Mouse (Mus musculus) liver, postnatal 0 days (tissue): ENCODE measurements around the gene Slc9a6. TPM values are rescaled to one million over a fixed set of nuclear protein-coding genes. Genes with fewer than 3 reads are reported as not detected.

Experiments used
- ATAC-seq: fragments of 200-750 bp; cut with Nextera tagmentation; 2 replicates; pipeline ENCODE4 v1.8.0; 2017; ENCODE audit warnings: mild to moderate bottlenecking, moderate library complexity
- DNase-seq: peaks from one replicate; pipeline ENCODE4 v3.0.0-alpha.2; 2016
- H3K27ac ChIP-seq: fragments of 300-500 bp; sonication (generic); 2 replicates; pipeline ENCODE4 v1.5.1; 2014; ENCODE audit warnings: antibody characterized with exemption, moderate library complexity, mild to moderate bottlenecking, low read depth
- H3K27me3 ChIP-seq: fragments of 300-500 bp; sonication (generic); 2 replicates; pipeline ENCODE4 v1.6.1; 2014; ENCODE audit warnings: low read length, control low read depth, mixed read lengths; ENCODE audit not compliant: insufficient read depth
- H3K36me3 ChIP-seq: fragments of 300-500 bp; sonication (generic); replicated peaks from 2 replicates; pipeline ENCODE4 v1.6.1; 2014; ENCODE audit warnings: mild to moderate bottlenecking, control low read depth, low read length, moderate library complexity, mixed read lengths; ENCODE audit not compliant: insufficient read depth
- H3K4me1 ChIP-seq: fragments of 300-500 bp; sonication (generic); 2 replicates; pipeline ENCODE4 v1.6.1; 2014; ENCODE audit warnings: antibody characterized with exemption, mild to moderate bottlenecking, control low read depth; ENCODE audit not compliant: insufficient read depth
- H3K4me2 ChIP-seq: fragments of 300-500 bp; sonication (generic); 2 replicates; pipeline ENCODE4 v1.6.1; 2014; ENCODE audit warnings: low read depth, mild to moderate bottlenecking, low read length, moderate library complexity, mixed read lengths
- H3K4me3 ChIP-seq: fragments of 300-500 bp; sonication (generic); 2 replicates; pipeline ENCODE4 v1.5.1; 2014; ENCODE audit warnings: low read depth, low read length
- H3K9ac ChIP-seq: fragments of 300-500 bp; sonication (generic); replicated peaks from 2 replicates; pipeline ENCODE4 v1.6.1; 2014; ENCODE audit warnings: mild to moderate bottlenecking, moderate library complexity
- H3K9me3 ChIP-seq: fragments of 300-500 bp; sonication (generic); 2 replicates; pipeline ENCODE4 v1.6.1; 2016; ENCODE audit warnings: mild to moderate bottlenecking, control low read depth, low read length, mixed read lengths
- CTCF ChIP-seq: sonication (generic); IDR thresholded peaks from 2 replicates; pipeline ENCODE4 v1.5.1; 2016; ENCODE audit warnings: antibody characterized with exemption, low read depth
- EP300 ChIP-seq: IDR thresholded peaks from 2 replicates; pipeline ENCODE4 v1.6.1; 2016; ENCODE audit warnings: antibody characterized with exemption, low read depth, mild to moderate bottlenecking
- WGBS: fragments of 180-500 bp; shearing (Covaris S2); extraction: QIAGEN DNeasy Blood & Tissue Kit; methylation state at CpG from one replicate; pipeline ENCODE4 v1.1.7; 2014; ENCODE audit not compliant: insufficient replicate concordance; 5-methylcytosine and 5-hydroxymethylcytosine counted together
- polyA plus RNA-seq: library from polyadenylated mRNA; unstranded; fragments of >200 nt; fragmentation: Nextera tagmentation; extraction: Ambion mirVana; gene quantifications from 2 replicates; pipeline ENCODE4 v1.2.1, GENCODE M21; 2015

Slc9a6 gene
- polyA plus RNA-seq, 1 experiment from 2014 or later: 3.7 TPM

GRCm38 (mm10) chrX:56661143-56661542, 51.6 kb downstream of the Slc9a6 start:
- Histone ChIP-seq H3K27ac (no peak overlapping the region), H3K4me1 (no peaks in the 10 kb centered on the region), H3K9ac (no peak overlapping the region), H3K9me3 (no peaks in the 10 kb centered on the region), H3K4me3 (no peak overlapping the region), H3K27me3 (no peaks in the 10 kb centered on the region), H3K36me3 (no peaks in the 10 kb centered on the region), H3K4me2 (no peak overlapping the region)
- ATAC-seq (no peak), DNase-seq (no peak)
- WGBS: 95% methylated on average over 12 of the region's 12 CpGs
- TF ChIP-seq CTCF (no peak), EP300 (no peak)

DNA sequence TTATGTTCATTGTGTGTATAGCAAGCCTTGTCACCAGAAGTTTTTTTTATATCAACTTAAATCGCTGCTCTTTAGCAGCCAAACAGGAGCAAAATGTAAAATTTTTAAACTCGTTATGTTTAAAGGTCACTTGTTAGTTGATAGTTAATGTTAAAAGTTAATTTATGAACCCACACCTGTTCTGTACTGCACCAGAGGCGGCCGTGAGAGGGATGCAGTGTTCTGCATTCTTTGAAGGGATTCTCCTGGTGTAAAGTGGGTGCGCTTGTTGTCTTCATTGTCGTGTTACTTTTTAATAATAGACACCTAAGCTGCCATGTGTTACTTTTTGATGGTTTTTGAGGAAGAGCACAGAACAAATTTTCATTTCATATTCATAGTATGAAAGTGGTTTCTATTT, 52.8 kb downstream of the Slc9a6 start:
- Histone ChIP-seq H3K9me3 (no peaks in the 10 kb centered on the region), H3K4me2 (no peak overlapping the region), H3K27me3 (no peaks in the 10 kb centered on the region), H3K4me3 (no peak overlapping the region), H3K27ac (no peak overlapping the region), H3K4me1 (no peaks in the 10 kb centered on the region), H3K36me3 (no peaks in the 10 kb centered on the region), H3K9ac (no peak overlapping the region)
- DNase-seq: no peak
- TF ChIP-seq EP300: no peak
- no peak for TF ChIP-seq CTCF
- 85% methylated on average over 6 of the region's 6 CpGs for WGBS
- no peak for ATAC-seq

- DNase-seq: no peak
- WGBS: 74% methylated on average over 4 of the region's 4 CpGs
- H3K9me3 ChIP-seq: no peaks in the 10 kb centered on the region
- no peaks in the 10 kb centered on the region for H3K27me3 ChIP-seq
- no peak for ATAC-seq
- TF ChIP-seq CTCF (no peak), EP300 (no peak)
- no peaks in the 10 kb centered on the region for H3K4me1 ChIP-seq
- no peak overlapping the region for H3K27ac ChIP-seq
- no peaks in the 10 kb centered on the region for H3K36me3 ChIP-seq
- no peak overlapping the region for H3K9ac ChIP-seq
- no peak overlapping the region for H3K4me3 ChIP-seq
- no peak overlapping the region for H3K4me2 ChIP-seq
These were observed 53.8 kb downstream of the Slc9a6 start for GRCm38 (mm10) chrX:56663377-56663776.

GRCm38 (mm10) chrX:56665226-56665973, 55.8 kb downstream of the Slc9a6 start:
- peak; percentile 36; the same call in 1 of the 2 replicates for ATAC-seq
- Histone ChIP-seq H3K4me2 (no peak overlapping the region), H3K4me3 (no peak overlapping the region), H3K9ac (no peak overlapping the region), H3K4me1 (no peaks in the 10 kb centered on the region), H3K36me3 (no peaks in the 10 kb centered on the region), H3K27ac (no peak overlapping the region), H3K27me3 (no peaks in the 10 kb centered on the region), H3K9me3 (no peaks in the 10 kb centered on the region)
- TF ChIP-seq EP300: no peak
- WGBS: 81% methylated on average over 8 of the region's 8 CpGs
- DNase-seq: no peak

DNA sequence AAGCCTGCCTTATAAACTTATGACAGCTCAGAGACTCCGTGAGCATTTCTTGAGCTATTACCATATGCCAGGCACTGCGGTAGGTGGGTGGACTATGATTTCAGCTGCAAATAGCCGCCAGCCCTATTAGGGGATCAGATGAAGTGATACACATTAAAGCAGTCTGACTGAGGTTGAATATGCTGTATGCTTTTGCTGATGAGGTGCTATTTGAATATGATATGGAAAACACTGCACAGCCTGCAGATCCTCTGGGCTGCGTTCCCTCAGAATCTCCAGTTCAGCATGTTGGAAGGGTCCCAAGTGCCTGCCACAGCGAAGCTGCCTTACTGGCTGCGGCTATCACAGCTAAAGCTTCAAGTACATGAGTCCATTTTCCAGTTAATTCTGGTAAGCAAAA, 57.7 kb downstream of the Slc9a6 start:
- no peak for ATAC-seq
- WGBS: 76% methylated on average over 6 of the region's 6 CpGs
- H3K27me3 ChIP-seq: no peaks in the 10 kb centered on the region
- no peak overlapping the region for H3K9ac ChIP-seq
- TF ChIP-seq EP300 (no peak), CTCF (no peak)
- H3K4me2 ChIP-seq: no peak overlapping the region
- no peak overlapping the region for H3K27ac ChIP-seq
- no peak for DNase-seq
- H3K9me3 ChIP-seq: no peaks in the 10 kb centered on the region
- no peaks in the 10 kb centered on the region for H3K36me3 ChIP-seq
- H3K4me3 ChIP-seq: no peak overlapping the region
- H3K4me1 ChIP-seq: no peaks in the 10 kb centered on the region

DNA sequence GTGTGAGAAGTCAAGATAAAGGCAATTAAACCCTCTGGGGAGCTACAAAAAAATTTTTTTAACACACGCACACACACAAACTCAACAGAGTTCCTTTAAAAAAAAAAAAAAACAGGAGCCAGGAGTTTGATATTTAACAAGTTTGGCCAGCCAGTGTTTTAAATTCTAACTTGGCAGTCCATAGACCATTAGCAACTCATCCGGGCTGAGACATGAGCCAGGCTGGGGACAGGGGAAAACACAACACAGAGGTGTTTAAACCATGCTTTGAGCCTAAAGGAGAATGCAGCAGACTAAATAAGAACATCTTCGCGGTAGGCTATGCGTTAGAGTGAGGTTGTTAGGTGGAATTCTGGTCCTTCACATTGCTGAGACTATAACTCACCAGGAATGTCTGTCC, 58.5 kb downstream of the Slc9a6 start:
- TF ChIP-seq EP300 (no peak), CTCF (no peak)
- 83% methylated on average over 5 of the region's 5 CpGs for WGBS

More for the DNA sequence above, 58.5 kb downstream of the Slc9a6 start:
- Histone ChIP-seq H3K4me1 (no peaks in the 10 kb centered on the region), H3K9ac (no peak overlapping the region), H3K27ac (no peak overlapping the region), H3K4me2 (no peak overlapping the region), H3K4me3 (no peak overlapping the region), H3K9me3 (no peaks in the 10 kb centered on the region), H3K36me3 (no peaks in the 10 kb centered on the region), H3K27me3 (no peaks in the 10 kb centered on the region)
- ATAC-seq: no peak
- DNase-seq: no peak
